Mouse (Mus musculus): ENCODE results near the gene Dcakd.

Gene Dcakd

DNA sequence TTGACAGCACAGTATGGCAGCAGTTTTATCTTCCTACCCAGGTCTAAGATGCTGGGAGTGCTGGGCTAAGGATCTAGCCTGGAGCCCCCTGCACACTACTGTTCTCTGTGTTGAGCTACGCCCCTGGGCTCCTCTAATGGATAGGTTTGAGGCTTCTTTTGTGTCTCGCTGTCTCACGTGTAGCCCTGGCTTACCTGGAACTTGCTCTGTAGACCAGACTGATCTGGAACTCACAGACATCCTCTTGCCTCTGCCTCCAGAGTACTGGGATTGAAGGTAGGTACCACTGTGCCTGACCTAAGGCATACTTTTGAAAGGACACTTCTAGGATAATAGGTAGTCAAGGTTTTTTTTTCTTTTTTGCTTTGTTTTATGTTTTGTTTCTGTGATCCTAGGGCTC is 15.8 kb upstream of the Dcakd start:
- no peak for DNase-seq

- DNase-seq, result no peak
Observed at GRCm38 (mm10) chr11:103042828-103043227, 14.7 kb upstream of the Dcakd start.

GRCm38 (mm10) chr11:103038037-103038436 is 9.9 kb upstream of the Dcakd start:
- no peak for DNase-seq

- no peak for DNase-seq
Observed at GRCm38 (mm10) chr11:103036881-103037465, 8.8 kb upstream of the Dcakd start.

GRCm38 (mm10) chr11:103035007-103035406 is 6.9 kb upstream of the Dcakd start:
- DNase-seq, result no peak

DNA sequence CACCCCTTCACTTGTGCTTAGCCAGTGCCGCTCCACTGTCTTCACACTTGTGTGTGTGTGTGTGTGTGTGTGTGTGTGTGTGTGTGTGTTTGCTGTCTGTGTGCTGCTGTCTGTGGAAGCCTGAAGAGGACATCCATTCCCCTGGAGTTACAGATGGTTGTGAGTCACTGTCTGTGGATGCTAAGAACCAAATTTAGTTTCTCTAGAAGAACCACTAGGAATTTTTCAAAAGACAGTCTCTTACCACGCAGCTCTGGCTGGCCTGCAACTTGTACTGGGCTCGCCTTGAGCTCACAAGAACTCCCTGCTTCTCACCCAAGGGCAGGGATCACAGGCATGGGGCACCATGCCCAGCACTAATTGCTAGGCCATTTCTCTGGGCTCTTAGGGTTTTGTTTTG is 4.9 kb upstream of the Dcakd start:
- no peak for DNase-seq

GRCm38 (mm10) chr11:103027570-103028175 is 460 bp downstream of the Dcakd start:
- no peak for DNase-seq

DNA sequence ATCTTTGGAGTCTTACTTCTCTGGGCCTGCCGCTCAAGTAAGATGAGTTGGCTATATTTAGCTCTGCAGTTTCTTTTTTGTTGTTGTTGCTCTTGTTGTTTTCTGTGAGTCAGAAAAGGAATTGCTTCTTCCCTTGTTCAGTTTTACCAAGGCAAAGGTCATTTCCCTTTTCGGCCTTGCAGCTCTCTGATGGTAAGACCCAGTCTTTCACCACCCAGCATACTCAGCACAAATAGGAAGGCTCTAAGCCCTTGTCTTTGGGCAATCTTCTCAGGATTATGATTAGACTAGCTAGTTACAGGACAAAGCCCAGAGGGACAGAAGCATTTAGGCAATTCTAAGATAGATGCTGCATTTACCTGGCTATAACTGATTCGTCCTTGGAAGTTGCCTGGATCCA is 1.2 kb downstream of the Dcakd start:
- DNase-seq, result no peak

- no peak for DNase-seq
Observed at GRCm38 (mm10) chr11:103023974-103024373, 4.2 kb downstream of the Dcakd start.

DNA sequence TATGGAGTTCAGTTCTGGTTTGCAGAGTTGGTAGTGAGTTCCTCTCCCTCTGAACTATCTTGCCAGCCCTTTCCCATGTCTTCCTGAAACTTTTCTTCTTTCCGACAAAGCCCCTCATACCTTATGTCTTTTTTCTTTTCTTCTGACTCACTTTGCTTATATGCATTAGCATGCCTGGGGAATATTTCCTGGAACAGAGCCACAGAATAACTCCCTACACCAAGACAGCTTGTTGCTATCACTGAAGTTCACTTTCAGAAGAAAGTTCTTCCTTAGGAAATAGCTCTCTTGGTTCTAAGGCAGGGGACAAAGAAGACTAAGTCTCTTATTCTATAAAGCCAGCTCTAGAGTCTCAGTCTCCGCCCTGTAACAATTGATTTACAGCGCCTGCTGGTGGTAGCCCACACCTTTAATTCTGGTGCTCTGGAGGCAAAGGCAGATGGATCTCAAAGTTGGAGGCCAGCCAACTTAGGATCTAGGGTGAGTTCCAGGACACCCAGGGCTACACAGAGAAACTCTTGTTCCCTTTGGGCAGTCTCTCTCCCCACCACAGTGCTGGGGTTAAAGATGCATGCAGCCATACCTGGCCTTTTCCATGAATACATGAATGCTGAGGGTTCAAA is 7.3 kb downstream of the Dcakd start:
- no peak for DNase-seq

DNA sequence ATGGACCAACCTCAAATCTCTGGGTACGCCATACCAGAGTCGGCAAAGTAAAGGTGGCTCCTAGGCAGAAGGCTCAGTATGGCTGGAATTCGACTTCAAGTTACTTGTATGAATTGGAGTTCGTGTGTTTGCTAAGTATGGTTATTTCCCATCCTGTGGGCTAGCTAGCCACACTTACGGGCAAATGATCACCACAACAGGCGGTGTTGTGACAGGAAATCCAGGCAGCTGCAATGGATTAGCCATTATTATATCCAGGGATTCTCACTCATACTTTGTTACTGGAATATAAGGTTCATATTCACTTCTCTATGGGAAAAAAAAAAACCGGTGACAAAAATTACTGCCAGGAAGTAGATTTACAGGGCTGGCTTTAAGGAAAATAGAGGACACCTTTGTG is 8.8 kb downstream of the Dcakd start:
- no peak for DNase-seq

DNA sequence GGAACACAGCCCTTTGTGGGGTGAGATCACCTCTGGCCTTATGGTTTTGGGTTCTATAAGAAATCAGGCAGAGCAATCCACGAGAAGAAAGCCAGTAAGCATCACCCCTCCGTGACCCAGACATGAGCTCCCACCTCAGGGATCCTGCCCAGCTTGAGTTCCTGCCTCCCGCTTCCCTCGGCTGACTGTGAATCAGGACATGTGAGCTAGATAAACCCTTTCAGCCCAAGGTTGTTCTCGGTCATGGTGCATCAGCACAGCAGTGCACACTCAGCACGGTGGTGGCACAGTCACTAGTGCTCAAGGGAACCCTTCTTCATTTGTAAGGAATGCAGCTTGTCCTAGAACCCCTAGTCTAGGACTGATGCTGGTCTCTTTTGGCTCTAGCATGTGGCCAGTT is 9.3 kb downstream of the Dcakd start:
- DNase-seq, result no peak

- DNase-seq, result no peak
Observed at GRCm38 (mm10) chr11:103017661-103018060, 10.5 kb downstream of the Dcakd start.

- DNase-seq, result peak; percentile 98
Observed at GRCm38 (mm10) chr11:103016930-103017329, 11.2 kb downstream of the Dcakd start.

GRCm38 (mm10) chr11:103015881-103016825 is 12.0 kb downstream of the Dcakd start:
- no peak for DNase-seq

- no peak for DNase-seq
Observed at GRCm38 (mm10) chr11:103011206-103011497, 17.0 kb downstream of the Dcakd start.

GRCm38 (mm10) chr11:103010454-103011205 is 17.5 kb downstream of the Dcakd start:
- DNase-seq, result no peak

GRCm38 (mm10) chr11:103009208-103009607 is 18.9 kb downstream of the Dcakd start:
- peak; percentile 46 for DNase-seq

GRCm38 (mm10) chr11:103008558-103008957 is 19.6 kb downstream of the Dcakd start:
- DNase-seq, result no peak

DNA sequence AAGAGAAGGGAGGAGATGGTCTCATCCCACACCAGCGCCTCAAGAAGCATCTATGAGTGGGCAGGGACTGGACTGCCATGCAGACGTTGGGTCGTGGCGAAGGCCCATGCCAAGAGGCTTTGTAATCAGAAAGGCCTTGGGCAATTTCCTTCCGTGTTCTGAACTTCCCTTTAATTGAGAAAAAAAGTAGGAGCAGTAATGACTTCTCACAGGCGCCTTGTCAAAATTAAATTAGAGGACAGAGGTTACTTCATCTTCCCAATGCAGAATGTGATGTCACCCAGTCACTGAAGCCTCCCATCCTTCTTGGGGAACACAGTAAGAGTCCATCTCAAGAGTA is 21.2 kb downstream of the Dcakd start:
- DNase-seq, result no peak

DNA sequence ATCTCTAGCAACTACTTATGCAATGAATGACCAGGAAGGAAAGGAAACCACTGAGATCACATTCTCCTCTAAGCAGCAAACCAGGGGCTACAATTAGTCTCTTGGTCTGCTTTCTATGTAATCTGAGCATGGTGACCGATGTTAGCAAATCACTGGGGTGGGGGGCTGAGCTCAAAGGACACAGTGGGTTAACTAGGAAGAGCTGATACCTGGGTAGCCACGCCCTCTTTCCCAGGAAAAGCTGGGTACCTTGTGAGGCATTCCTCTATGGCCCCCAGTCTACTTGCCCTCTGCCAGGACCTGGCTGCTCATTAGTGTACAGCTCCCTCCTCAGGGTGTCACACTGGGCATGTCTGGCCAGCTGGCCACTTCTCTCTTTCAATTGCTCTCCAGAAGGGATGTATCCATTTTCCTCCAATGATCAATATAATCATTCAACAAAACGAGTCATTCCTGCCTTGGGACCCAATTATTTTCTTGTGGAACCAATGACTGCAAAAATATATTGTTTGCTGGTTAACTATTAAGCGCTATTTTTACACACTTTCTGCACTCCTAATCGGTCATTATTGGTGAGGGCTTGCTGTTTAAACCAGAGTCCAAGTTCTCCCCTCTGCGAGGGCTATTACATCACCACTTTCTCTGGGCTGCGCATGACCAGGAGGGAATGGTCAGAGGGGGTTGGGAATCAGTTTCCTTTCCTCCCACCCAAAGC is 21.7 kb downstream of the Dcakd start:
- no peak for DNase-seq

DNA sequence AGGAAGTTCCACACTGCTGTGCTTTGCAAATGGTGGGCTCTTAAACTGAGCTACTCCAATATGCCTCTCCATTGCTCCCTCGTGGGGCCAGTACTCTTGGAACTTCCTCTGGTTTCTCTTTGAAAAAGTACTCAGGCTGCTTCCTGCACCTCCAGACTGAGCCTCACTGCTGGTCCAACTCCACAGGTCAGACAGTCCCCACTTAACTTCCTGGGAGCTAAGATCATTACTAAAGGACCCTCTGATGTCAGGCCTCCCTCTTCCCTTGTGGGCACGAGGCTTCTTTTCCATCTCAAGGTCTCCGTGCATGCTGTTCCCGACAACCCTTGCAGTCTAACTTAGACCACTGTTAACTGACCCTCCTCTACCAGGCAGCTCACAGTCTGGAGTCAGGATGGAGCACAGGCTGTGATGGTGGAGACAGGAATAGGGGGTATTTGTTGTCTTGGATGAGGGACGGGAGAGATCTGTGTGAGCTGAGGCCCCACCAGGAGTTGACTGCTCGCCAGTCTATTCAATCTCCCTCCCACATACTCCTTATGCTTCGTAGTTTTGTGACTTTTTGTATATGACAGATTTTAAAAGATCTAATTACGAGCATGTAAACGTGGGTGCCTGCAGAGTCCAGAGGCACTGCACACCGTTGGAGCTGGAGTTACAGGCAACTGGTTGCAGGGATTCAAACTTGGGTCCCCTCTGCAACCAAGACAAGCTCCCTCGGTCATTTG is 22.7 kb downstream of the Dcakd start:
- no peak for DNase-seq
